Mouse (Mus musculus) liver, embryonic 11.5 days (tissue): ENCODE results near the gene Cdk5r1. TPM values are rescaled to one million over a fixed set of nuclear protein-coding genes. Genes with fewer than 3 reads are reported as not detected.

ENCODE experiments used
- ATAC-seq: fragments of 200-750 bp; cut with Nextera tagmentation; replicated peaks from 2 replicates; pipeline ENCODE4 v1.8.0; 2017; ENCODE audit warnings: moderate number of reproducible peaks, mild to moderate bottlenecking, moderate TSS enrichment, moderate library complexity; ENCODE audit not compliant: low FRiP score
- DNase-seq: peaks from one replicate; pipeline ENCODE4 v3.0.0-alpha.2; 2017; ENCODE audit warnings: low spot score
- H3K27ac ChIP-seq: fragments of 300-500 bp; sonication (generic); 2 replicates; pipeline ENCODE4 v1.5.1; 2014; ENCODE audit warnings: mild to moderate bottlenecking, low read depth, low read length, control low read depth
- H3K27me3 ChIP-seq: fragments of 300-500 bp; sonication (generic); replicated peaks from 2 replicates; pipeline ENCODE4 v1.6.1; 2014; ENCODE audit warnings: low read length, mixed read lengths; ENCODE audit not compliant: control insufficient read depth, insufficient read depth
- H3K36me3 ChIP-seq: fragments of 300-500 bp; sonication (generic); 2 replicates; pipeline ENCODE4 v1.6.1; 2014; ENCODE audit warnings: mild to moderate bottlenecking, low read length, moderate library complexity, mixed read lengths; ENCODE audit not compliant: control insufficient read depth, insufficient read depth
- H3K4me1 ChIP-seq: fragments of 300-500 bp; sonication (generic); replicated peaks from 2 replicates; pipeline ENCODE4 v1.6.1; 2014; ENCODE audit warnings: low read length, mixed read lengths; ENCODE audit not compliant: control insufficient read depth, insufficient read depth
- H3K4me2 ChIP-seq: fragments of 300-500 bp; sonication (generic); 2 replicates; pipeline ENCODE4 v1.6.1; 2014; ENCODE audit warnings: mild to moderate bottlenecking, control low read depth, moderate library complexity
- H3K4me3 ChIP-seq: fragments of 300-500 bp; sonication (generic); 2 replicates; pipeline ENCODE4 v1.5.1; 2014; ENCODE audit warnings: low read depth, low read length, control low read depth
- H3K9ac ChIP-seq: fragments of 300-500 bp; sonication (generic); 2 replicates; pipeline ENCODE4 v1.6.1; 2014; ENCODE audit warnings: low read depth, low read length, control low read depth
- H3K9me3 ChIP-seq: fragments of 300-500 bp; sonication (generic); 2 replicates; pipeline ENCODE4 v1.6.1; 2016; ENCODE audit warnings: low read length, inconsistent platforms, mixed read lengths; ENCODE audit not compliant: control insufficient read depth
- WGBS: fragments of 180-500 bp; shearing (Covaris S2); extraction: QIAGEN DNeasy Blood & Tissue Kit; methylation state at CpG from one replicate; pipeline ENCODE4 v1.1.7; 2014; 5-methylcytosine and 5-hydroxymethylcytosine counted together
- polyA plus RNA-seq: library from polyadenylated mRNA; unstranded; fragments of >200 nt; fragmentation: Nextera tagmentation; extraction: Ambion mirVana; gene quantifications from 2 replicates; pipeline ENCODE4 v1.2.1, GENCODE M21; 2014

Cdk5r1 gene
- polyA plus RNA-seq, 1 experiment from 2014 or later: 0.77 TPM

- Histone ChIP-seq H3K36me3 (no peaks in the 10 kb centered on the region), H3K4me2 (no peak overlapping the region), H3K27me3 (no peaks in the 10 kb centered on the region; the same call in 1 of the 2 replicates), H3K4me3 (no peak overlapping the region), H3K9me3 (no peaks in the 10 kb centered on the region), H3K9ac (no peak overlapping the region), H3K27ac (no peak overlapping the region), H3K4me1 (peaks cover 5% of the 10 kb centered on the region)
- ATAC-seq (no peak), DNase-seq (no peak)
- 84% methylated on average over 10 of the region's 10 CpGs for WGBS
Measured at GRCm38 (mm10) chr11:80485622-80486206, 8.9 kb downstream of the Cdk5r1 start.

GRCm38 (mm10) chr11:80487904-80488587, 11.2 kb downstream of the Cdk5r1 start:
- Histone ChIP-seq H3K9me3 (no peaks in the 10 kb centered on the region), H3K36me3 (no peaks in the 10 kb centered on the region), H3K4me1 (peaks cover 5% of the 10 kb centered on the region), H3K27ac (no peak overlapping the region), H3K27me3 (no peaks in the 10 kb centered on the region; the same call in 1 of the 2 replicates), H3K4me2 (no peak overlapping the region), H3K4me3 (no peak overlapping the region), H3K9ac (no peak overlapping the region)
- ATAC-seq (no peak), DNase-seq (no peak)
- WGBS: 73% methylated on average over 15 of the region's 15 CpGs

- H3K9me3 ChIP-seq: no peaks in the 10 kb centered on the region
- H3K4me1 ChIP-seq: peaks cover 5% of the 10 kb centered on the region
- H3K27me3 ChIP-seq: no peaks in the 10 kb centered on the region; the same call in 1 of the 2 replicates
- H3K4me3 ChIP-seq: no peak overlapping the region
- WGBS: 49% methylated on average over 12 of the region's 12 CpGs
- DNase-seq (no peak), ATAC-seq (no peak)
- no peak overlapping the region for H3K4me2 ChIP-seq
- H3K9ac ChIP-seq: no peak overlapping the region
- no peaks in the 10 kb centered on the region for H3K36me3 ChIP-seq
- H3K27ac ChIP-seq: no peak overlapping the region
Measured at GRCm38 (mm10) chr11:80489172-80489881, 12.5 kb downstream of the Cdk5r1 start.

GRCm38 (mm10) chr11:80489882-80490196, 13.0 kb downstream of the Cdk5r1 start:
- WGBS: 40% methylated on average over 5 of the region's 5 CpGs
- Histone ChIP-seq H3K9me3 (no peaks in the 10 kb centered on the region), H3K36me3 (no peaks in the 10 kb centered on the region), H3K9ac (no peak overlapping the region), H3K4me1 (peaks cover 5% of the 10 kb centered on the region), H3K4me3 (no peak overlapping the region), H3K27me3 (no peaks in the 10 kb centered on the region; the same call in 1 of the 2 replicates), H3K4me2 (no peak overlapping the region), H3K27ac (no peak overlapping the region)
- no peak for ATAC-seq
- no peak for DNase-seq

- Histone ChIP-seq H3K9me3 (no peaks in the 10 kb centered on the region), H3K36me3 (no peaks in the 10 kb centered on the region), H3K27ac (no peak overlapping the region), H3K27me3 (no peaks in the 10 kb centered on the region; the same call in 1 of the 2 replicates), H3K4me2 (no peak overlapping the region), H3K9ac (no peak overlapping the region), H3K4me1 (peaks cover 5% of the 10 kb centered on the region), H3K4me3 (no peak overlapping the region)
- DNase-seq (no peak), ATAC-seq (no peak)
- WGBS: 72% methylated on average over 10 of the region's 10 CpGs
Measured at GRCm38 (mm10) chr11:80490831-80491230, 14.0 kb downstream of the Cdk5r1 start.

GRCm38 (mm10) chr11:80493186-80493585, 16.4 kb downstream of the Cdk5r1 start:
- no peaks in the 10 kb centered on the region; the same call in 1 of the 2 replicates for H3K27me3 ChIP-seq
- H3K4me1 ChIP-seq: peaks cover 5% of the 10 kb centered on the region

GRCm38 (mm10) chr11:80494852-80495251, 18.0 kb downstream of the Cdk5r1 start:
- 83% methylated on average over 9 of the region's 9 CpGs for WGBS
- 0 out of 2 replicates have a peak, but pooled peaks cover 7% of the 10 kb centered on the region for H3K4me1 ChIP-seq

More at GRCm38 (mm10) chr11:80493186-80493585, 16.4 kb downstream of the Cdk5r1 start:
- 88% methylated on average over 5 of the region's 5 CpGs for WGBS
- H3K36me3 ChIP-seq: no peaks in the 10 kb centered on the region
- no peaks in the 10 kb centered on the region for H3K9me3 ChIP-seq
- no peak overlapping the region for H3K4me2 ChIP-seq
- H3K27ac ChIP-seq: no peak overlapping the region
- no peak overlapping the region for H3K9ac ChIP-seq
- no peak for DNase-seq
- no peak overlapping the region for H3K4me3 ChIP-seq
- no peak for ATAC-seq

GRCm38 (mm10) chr11:80495972-80496371, 19.1 kb downstream of the Cdk5r1 start:
- WGBS: 90% methylated on average over 6 of the region's 6 CpGs
- Histone ChIP-seq H3K9me3 (no peaks in the 10 kb centered on the region), H3K9ac (no peak overlapping the region), H3K4me2 (no peak overlapping the region), H3K27ac (no peak overlapping the region), H3K36me3 (no peaks in the 10 kb centered on the region), H3K27me3 (no peaks in the 10 kb centered on the region), H3K4me1 (0 out of 2 replicates have a peak, but pooled peaks cover 7% of the 10 kb centered on the region), H3K4me3 (no peak overlapping the region)
- no peak for ATAC-seq
- DNase-seq: no peak

More at GRCm38 (mm10) chr11:80494852-80495251, 18.0 kb downstream of the Cdk5r1 start:
- H3K9ac ChIP-seq: no peak overlapping the region
- no peaks in the 10 kb centered on the region for H3K27me3 ChIP-seq
- H3K4me2 ChIP-seq: no peak overlapping the region
- no peak overlapping the region for H3K27ac ChIP-seq
- no peak overlapping the region for H3K4me3 ChIP-seq
- no peak for DNase-seq
- H3K36me3 ChIP-seq: no peaks in the 10 kb centered on the region
- no peaks in the 10 kb centered on the region for H3K9me3 ChIP-seq
- no peak for ATAC-seq
